Mouse (Mus musculus) heart, postnatal 0 days (tissue): ENCODE measurements at regions not wholly inside any gene's neighbourhood (a gene's known extent, or its start where the extent isn't known, plus 50 kb on each side); places are given as distances from the start of the nearest gene placed in this dataset.

Experiments used
- CTCF ChIP-seq: IDR thresholded peaks from 2 replicates; pipeline ENCODE4 v1.5.1; 2016; ENCODE audit warnings: antibody characterized with exemption, control low read depth, low read depth
- EP300 ChIP-seq: IDR thresholded peaks from 2 replicates; pipeline ENCODE4 v1.6.1; 2016; ENCODE audit warnings: antibody characterized with exemption, low read depth

GRCm38 (mm10) chr3:17862367-17862766 is 85.8 kb upstream of the Cypt12 start:
- TF ChIP-seq CTCF (no peak), EP300 (no peak)
